Mouse (Mus musculus) liver, embryonic 15.5 days (tissue): ENCODE data around the gene Aifm1. TPM values are rescaled to one million over a fixed set of nuclear protein-coding genes. Genes with fewer than 3 reads are reported as not detected.
A peak's percentile ranks its signal among the peaks of the same experiment; 100 is the strongest.

Experiments
- ATAC-seq: fragments of 200-750 bp; cut with Nextera tagmentation; 2 replicates; pipeline ENCODE4 v1.8.0; 2017; ENCODE audit warnings: moderate number of reproducible peaks, mild to moderate bottlenecking, moderate library complexity; ENCODE audit not compliant: insufficient read depth
- H3K27ac ChIP-seq: fragments of 300-500 bp; sonication (generic); replicated peaks from 2 replicates; pipeline ENCODE4 v1.5.1; 2015; ENCODE audit warnings: mild to moderate bottlenecking, inconsistent platforms
- H3K27me3 ChIP-seq: fragments of 300-500 bp; sonication (generic); 2 replicates; pipeline ENCODE4 v1.6.1; 2015; ENCODE audit warnings: mild to moderate bottlenecking, inconsistent platforms
- H3K36me3 ChIP-seq: fragments of 300-500 bp; sonication (generic); replicated peaks from 2 replicates; pipeline ENCODE4 v1.6.1; 2015; ENCODE audit warnings: moderate library complexity, mild to moderate bottlenecking, inconsistent platforms
- H3K4me1 ChIP-seq: fragments of 300-500 bp; sonication (generic); replicated peaks from 2 replicates; pipeline ENCODE4 v1.6.1; 2015; ENCODE audit warnings: inconsistent platforms
- H3K4me2 ChIP-seq: fragments of 300-500 bp; sonication (generic); 2 replicates; pipeline ENCODE4 v1.6.1; 2015; ENCODE audit warnings: moderate library complexity, mild to moderate bottlenecking, inconsistent platforms
- H3K4me3 ChIP-seq: fragments of 300-500 bp; sonication (generic); replicated peaks from 2 replicates; pipeline ENCODE4 v1.5.1; 2015; ENCODE audit warnings: mild to moderate bottlenecking, inconsistent platforms
- H3K9ac ChIP-seq: fragments of 300-500 bp; sonication (generic); 2 replicates; pipeline ENCODE4 v1.6.1; 2015; ENCODE audit warnings: moderate library complexity, mild to moderate bottlenecking, inconsistent platforms
- H3K9me3 ChIP-seq: fragments of 300-500 bp; sonication (generic); replicated peaks from 2 replicates; pipeline ENCODE4 v1.6.1; 2016; ENCODE audit warnings: inconsistent platforms
- WGBS: fragments of 180-500 bp; shearing (Covaris S2); methylation state at CpG from one replicate; pipeline ENCODE4 v1.1.7; 2015; ENCODE audit warnings: mixed read lengths; ENCODE audit not compliant: insufficient replicate concordance; 5-methylcytosine and 5-hydroxymethylcytosine counted together
- polyA plus RNA-seq: library from polyadenylated mRNA; unstranded; fragments of >200 nt; fragmentation: Nextera tagmentation; extraction: Ambion mirVana; gene quantifications from 2 replicates; pipeline ENCODE4 v1.2.1, GENCODE M21; 2015

Aifm1 gene
- polyA plus RNA-seq, 1 experiment from 2014 or later, result 59.5 TPM

DNA sequence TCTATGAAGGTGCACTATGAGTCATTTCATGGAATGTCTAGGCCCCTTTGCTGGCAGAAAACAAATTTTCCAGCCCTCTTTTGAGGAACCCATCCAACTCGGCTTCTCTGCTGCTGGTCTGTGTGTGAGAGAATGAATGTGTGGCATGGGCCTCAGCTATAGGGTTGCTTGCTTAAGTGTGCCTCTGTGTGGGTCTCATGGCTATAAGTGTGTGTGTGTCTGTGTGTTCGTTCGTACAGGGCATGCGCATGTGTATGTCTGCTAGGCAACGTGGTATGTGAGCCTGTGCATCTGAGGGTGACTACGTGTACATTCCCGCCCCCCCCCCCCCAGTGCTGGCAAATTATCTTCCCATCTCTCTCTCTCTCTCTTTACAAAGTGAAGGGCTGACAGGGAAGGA, 52.9 kb downstream of the Aifm1 start:
- ATAC-seq, result no peak
- Histone ChIP-seq H3K9ac (no peak overlapping the region), H3K27me3 (peaks cover 1% of the 10 kb centered on the region), H3K36me3 (no peaks in the 10 kb centered on the region), H3K4me2 (no peak overlapping the region), H3K27ac (no peak overlapping the region), H3K9me3 (no peaks in the 10 kb centered on the region), H3K4me1 (peaks cover 11% of the 10 kb centered on the region; the same call in 1 of the 2 replicates), H3K4me3 (no peak overlapping the region)
- WGBS, result 73% methylated on average over 7 of the region's 7 CpGs

DNA sequence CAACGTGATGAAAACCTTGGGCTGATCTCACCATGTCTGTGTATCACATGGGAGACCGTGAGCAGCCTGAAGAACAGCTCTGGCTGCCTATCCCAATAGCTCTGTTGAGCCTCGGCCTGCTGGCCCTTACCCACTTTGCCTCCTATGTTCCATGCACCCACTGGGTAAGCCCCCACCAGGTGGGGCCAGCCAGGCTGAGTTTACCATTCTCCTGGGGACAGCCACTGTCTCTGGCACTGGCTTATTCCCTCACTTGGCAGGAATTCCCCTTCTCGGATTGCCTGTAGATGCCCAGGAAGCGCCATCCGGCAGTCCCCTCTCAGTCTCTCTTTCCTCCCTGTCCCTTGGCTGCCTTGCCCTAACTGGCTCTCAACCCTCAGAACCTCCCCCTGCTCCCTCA, 56.4 kb downstream of the Aifm1 start:
- Histone ChIP-seq H3K4me1 (peaks cover 18% of the 10 kb centered on the region), H3K4me3 (no peak overlapping the region), H3K4me2 (no peak overlapping the region), H3K27me3 (peaks cover 16% of the 10 kb centered on the region), H3K9ac (no peak overlapping the region), H3K36me3 (no peaks in the 10 kb centered on the region), H3K27ac (no peak overlapping the region), H3K9me3 (no peaks in the 10 kb centered on the region)
- 56% methylated on average over 6 of the region's 6 CpGs for WGBS
- no peak for ATAC-seq

DNA sequence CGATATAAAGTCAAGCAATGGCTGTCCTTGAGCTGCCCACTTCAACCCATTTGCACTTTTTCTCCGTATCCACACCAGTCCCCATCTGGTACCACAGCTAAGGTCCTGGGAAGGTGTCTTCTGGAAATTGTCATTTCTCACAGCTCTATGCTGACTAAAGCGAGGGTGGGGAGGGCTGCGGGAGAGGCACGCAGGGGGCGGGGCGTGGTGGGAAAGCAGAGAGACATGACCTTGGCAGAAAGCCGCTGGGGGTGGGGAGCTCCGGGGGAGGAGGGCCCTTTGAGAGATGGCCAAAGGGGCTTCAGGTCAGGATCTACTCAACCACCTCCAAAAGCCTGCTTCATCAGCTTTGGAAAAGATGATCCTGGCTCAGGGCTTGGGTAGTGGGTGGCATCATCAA, 58.3 kb downstream of the Aifm1 start:
- Histone ChIP-seq H3K9me3 (no peaks in the 10 kb centered on the region), H3K36me3 (no peaks in the 10 kb centered on the region), H3K4me1 (peaks cover 26% of the 10 kb centered on the region), H3K9ac (no peak overlapping the region), H3K27ac (no peak overlapping the region), H3K4me2 (peak overlapping the region; percentile 79), H3K27me3 (peaks cover 16% of the 10 kb centered on the region), H3K4me3 (no peak overlapping the region)
- ATAC-seq, result no peak
- WGBS, result 17% methylated on average over 9 of the region's 9 CpGs

DNA sequence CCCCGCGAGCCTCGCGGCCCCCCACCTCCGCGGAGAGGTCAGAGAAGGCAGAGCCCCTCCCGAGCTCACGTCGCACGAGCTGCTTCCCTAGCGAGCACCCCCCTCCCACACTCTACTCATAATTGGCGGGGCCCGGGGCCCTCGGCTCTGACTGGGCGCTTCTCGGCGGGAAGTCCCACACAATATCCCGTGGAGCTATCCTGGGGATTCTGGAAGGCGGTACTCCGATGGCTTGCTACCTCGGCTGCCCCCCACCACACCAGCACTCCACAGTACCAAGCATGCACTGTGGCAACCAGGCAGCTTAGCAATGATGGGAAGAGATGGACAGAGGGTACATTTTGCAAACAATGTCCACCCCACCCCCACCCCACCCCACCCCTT, 58.9 kb downstream of the Aifm1 start:
- Histone ChIP-seq H3K9me3 (no peaks in the 10 kb centered on the region), H3K36me3 (no peaks in the 10 kb centered on the region), H3K9ac (peak overlapping the region; percentile 43; the same call in 1 of the 2 replicates), H3K27me3 (peaks cover 16% of the 10 kb centered on the region), H3K4me2 (peak overlapping the region; percentile 79), H3K4me3 (peak overlapping the region; percentile 67), H3K4me1 (peaks cover 26% of the 10 kb centered on the region), H3K27ac (no peak overlapping the region; the same call in 1 of the 2 replicates)
- ATAC-seq, result 0 out of 2 replicates have a peak, but pooled peaks have one; percentile 14
- WGBS, result 34% methylated on average over 21 of the region's 21 CpGs

DNA sequence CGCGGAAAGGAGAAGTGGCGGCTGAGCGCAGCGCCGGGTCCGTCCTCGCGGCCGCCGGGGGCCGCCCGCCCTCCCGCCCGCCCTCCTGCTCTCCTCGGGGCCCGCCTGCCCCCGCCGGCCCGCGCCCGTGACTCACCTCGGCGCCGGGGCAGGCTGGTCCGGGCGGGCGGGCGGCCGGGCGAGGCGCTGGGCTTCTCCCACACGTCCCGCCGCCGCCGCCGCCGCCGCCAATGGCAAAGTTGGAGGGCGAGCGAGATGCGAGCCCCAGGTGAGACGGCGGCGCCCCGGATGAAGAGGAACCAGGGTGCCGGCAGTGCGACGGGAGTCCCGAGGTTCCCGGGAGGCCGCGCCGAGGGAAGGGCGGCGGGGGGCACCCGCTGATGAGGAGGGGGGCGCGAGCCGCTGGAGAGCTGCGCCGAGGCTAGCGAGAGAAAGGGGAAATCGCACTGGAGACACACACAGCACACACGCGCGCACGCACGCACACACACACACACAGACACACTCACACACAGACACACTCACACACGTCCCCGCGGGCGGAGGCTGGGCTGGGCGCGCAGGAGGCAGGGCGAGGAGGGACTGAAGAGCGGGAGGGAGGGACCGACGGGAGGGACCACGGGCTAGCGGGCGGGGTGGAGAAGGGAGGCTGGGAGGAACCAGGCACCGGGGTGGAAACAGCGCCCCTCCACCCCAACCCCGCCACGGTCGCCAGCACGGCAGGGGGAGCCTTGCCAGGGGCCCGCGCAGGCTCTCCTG, 59.4 kb downstream of the Aifm1 start:
- Histone ChIP-seq H3K4me3 (peak overlapping the region; percentile 67), H3K27ac (peak overlapping the region; percentile 66), H3K4me1 (peaks cover 26% of the 10 kb centered on the region), H3K4me2 (peak overlapping the region; percentile 79), H3K36me3 (no peaks in the 10 kb centered on the region), H3K9ac (peak overlapping the region; percentile 63), H3K9me3 (no peaks in the 10 kb centered on the region), H3K27me3 (peaks cover 16% of the 10 kb centered on the region)
- WGBS, result 14% methylated on average over 66 of the region's 91 CpGs
- ATAC-seq, result peak; percentile 87

DNA sequence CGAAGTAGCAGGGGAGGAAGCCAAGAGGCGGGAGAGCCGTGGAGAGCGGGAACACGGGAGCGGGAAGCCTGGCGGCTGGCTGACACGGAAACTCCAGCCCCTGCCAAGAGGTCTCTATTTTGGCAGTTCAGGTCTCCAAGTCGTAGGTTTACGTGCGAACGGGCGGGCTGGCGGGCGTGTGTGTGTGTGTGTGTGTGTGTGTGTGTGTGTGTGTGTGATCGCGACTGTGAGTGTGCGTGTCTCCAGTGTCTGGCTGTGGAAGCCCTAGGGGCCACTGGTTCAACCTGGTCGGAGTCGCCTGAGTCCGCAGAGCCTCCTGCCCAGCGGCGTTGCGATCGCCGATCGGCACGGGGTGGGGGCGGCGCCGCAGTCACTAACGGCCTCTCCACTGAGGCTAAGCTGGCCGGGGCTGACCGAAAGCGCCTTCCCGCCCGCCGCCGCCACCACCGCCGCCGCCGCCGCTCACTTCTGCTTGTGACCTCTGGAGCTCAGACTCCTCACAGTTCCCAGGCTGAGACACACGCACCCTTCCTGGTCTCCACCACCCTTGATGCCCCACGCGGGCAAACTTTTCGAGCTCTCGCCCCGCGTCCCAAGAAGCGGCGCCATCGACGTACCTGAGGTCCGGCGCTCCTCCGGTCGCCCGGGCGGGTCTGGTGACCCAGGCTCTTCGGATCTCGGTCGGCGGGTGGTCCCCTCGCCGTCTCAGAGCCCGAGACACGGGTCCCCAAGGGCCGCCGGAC, 60.3 kb downstream of the Aifm1 start:
- peaks cover 16% of the 10 kb centered on the region for H3K27me3 ChIP-seq
- ATAC-seq, result peak; percentile 30; the same call in 1 of the 2 replicates
- peak overlapping the region; percentile 66 for H3K27ac ChIP-seq
- 12% methylated on average over 69 of the region's 71 CpGs for WGBS
- H3K4me3 ChIP-seq, result peak overlapping the region; percentile 67
- peaks cover 26% of the 10 kb centered on the region for H3K4me1 ChIP-seq
- no peaks in the 10 kb centered on the region for H3K36me3 ChIP-seq
- peak overlapping the region; percentile 63 for H3K9ac ChIP-seq
- H3K9me3 ChIP-seq, result no peaks in the 10 kb centered on the region
- H3K4me2 ChIP-seq, result peak overlapping the region; percentile 79

DNA sequence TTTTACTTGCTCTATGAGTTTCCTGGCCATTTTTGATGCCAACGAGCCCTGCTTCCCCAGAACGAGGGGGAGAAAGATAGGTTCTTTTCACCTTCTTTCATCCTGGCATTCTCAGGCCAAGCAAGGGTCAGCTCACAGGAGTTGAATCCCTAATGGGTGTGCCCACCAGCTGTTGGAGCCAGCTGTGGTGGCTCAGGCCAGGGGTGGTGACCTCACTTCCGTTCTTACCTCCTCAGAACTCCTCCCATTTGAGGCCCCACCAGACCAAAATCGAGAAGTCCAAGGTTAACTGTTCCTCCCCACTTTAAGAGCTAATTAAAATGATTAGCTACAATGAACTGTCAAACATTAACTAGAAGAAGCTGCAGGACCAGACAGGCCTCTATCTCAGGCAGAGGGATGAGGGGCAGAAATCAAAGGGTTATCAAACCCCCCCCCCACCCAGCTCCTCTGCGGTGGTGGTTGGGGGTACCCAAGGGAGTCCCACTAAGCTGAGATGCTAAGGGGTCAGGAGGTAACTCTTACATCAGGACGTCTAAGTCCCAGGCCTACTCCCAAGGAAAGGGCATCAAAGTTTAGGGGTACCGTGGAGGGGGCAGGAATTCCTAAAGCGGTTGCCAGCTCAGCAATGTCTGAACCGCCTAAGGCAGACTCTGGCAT, 61.0 kb downstream of the Aifm1 start:
- peak overlapping the region; percentile 57; the same call in 1 of the 2 replicates for H3K27ac ChIP-seq
- peak overlapping the region; percentile 67 for H3K4me3 ChIP-seq
- peak overlapping the region; percentile 79 for H3K4me2 ChIP-seq
- H3K27me3 ChIP-seq, result peaks cover 16% of the 10 kb centered on the region
- 24% methylated on average over 9 of the region's 9 CpGs for WGBS
- H3K9ac ChIP-seq, result peak overlapping the region; percentile 63
- peaks cover 26% of the 10 kb centered on the region for H3K4me1 ChIP-seq
- H3K9me3 ChIP-seq, result no peaks in the 10 kb centered on the region
- H3K36me3 ChIP-seq, result no peaks in the 10 kb centered on the region
- ATAC-seq, result no peak

DNA sequence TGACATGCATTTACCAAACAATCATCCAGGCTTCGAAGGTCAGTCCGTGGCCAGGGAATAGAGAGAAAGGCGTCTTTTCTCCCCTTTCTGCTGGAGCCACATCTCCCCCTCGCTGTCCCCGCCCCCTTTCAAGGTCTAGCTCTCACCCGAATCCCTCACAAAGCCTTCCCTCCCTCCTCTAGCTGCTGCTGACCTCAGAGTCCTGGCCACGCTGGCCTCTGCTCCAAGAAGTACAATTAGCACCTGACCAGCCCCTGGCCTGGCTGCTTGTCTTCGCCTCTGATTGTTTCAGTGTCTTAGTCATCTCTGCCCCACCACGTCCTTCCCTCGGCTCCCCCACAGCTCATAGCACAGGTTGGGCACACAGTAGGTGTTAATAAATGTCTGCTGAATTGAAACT, 63.7 kb downstream of the Aifm1 start:
- H3K9ac ChIP-seq, result no peak overlapping the region
- H3K36me3 ChIP-seq, result no peaks in the 10 kb centered on the region
- peaks cover 11% of the 10 kb centered on the region for H3K27me3 ChIP-seq
- H3K4me3 ChIP-seq, result no peak overlapping the region
- ATAC-seq, result no peak
- no peaks in the 10 kb centered on the region for H3K9me3 ChIP-seq
- no peak overlapping the region for H3K27ac ChIP-seq
- H3K4me1 ChIP-seq, result peaks cover 23% of the 10 kb centered on the region
- no peak overlapping the region for H3K4me2 ChIP-seq
- 61% methylated on average over 10 of the region's 10 CpGs for WGBS

DNA sequence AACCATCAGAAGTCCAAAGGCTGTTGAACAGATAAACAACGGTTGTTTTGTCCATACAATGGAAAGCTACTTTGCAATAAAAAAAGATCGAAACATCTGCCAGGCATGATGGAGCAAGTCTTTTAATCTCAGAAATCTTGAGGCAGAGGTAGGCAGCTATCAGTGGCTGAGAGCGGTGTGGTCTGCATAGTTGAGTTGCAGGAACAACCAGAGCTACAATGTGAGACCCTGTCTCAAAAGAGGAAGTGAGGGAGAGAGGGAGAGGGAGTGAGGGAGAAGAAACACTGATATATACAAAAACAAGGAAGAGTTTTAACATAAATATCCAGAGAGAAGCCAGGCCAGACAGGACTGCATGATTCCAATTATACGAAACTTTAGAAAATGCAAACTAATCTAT, 68.7 kb downstream of the Aifm1 start:
- ATAC-seq, result no peak
- WGBS, result 38% methylated on average over 4 of the region's 4 CpGs
- H3K4me2 ChIP-seq, result no peak overlapping the region

DNA sequence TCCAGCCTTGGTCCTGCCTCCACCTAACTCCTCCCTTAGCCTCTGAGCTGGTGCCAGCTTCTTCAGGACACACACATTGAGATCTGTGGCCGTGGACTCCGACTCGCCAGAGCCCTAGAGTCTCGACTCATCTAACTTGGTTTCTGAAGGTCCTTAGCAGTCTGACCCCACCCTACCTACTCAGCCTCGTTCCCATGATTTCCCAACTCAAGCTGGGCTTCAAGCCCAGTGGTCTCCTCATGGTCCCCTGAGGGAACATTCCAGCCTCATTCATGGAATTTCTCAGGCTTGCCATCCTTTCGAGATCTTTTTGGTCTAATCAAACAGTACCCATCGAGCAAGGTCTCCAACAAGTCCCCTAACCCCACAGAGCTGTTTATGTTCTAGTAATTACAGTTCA, 71.4 kb downstream of the Aifm1 start:
- no peak overlapping the region for H3K4me2 ChIP-seq
- H3K9ac ChIP-seq, result no peak overlapping the region
- peaks cover 15% of the 10 kb centered on the region for H3K4me1 ChIP-seq
- no peaks in the 10 kb centered on the region for H3K9me3 ChIP-seq
- 57% methylated on average over 7 of the region's 7 CpGs for WGBS
- no peaks in the 10 kb centered on the region for H3K27me3 ChIP-seq
- no peak for ATAC-seq
- H3K4me3 ChIP-seq, result no peak overlapping the region
- H3K27ac ChIP-seq, result no peak overlapping the region
- H3K36me3 ChIP-seq, result no peaks in the 10 kb centered on the region

More for the DNA sequence above, 68.7 kb downstream of the Aifm1 start:
- no peaks in the 10 kb centered on the region for H3K27me3 ChIP-seq
- no peak overlapping the region for H3K4me3 ChIP-seq
- H3K27ac ChIP-seq, result no peak overlapping the region
- no peaks in the 10 kb centered on the region for H3K9me3 ChIP-seq
- no peak overlapping the region for H3K9ac ChIP-seq
- no peaks in the 10 kb centered on the region for H3K36me3 ChIP-seq
- 0 out of 2 replicates have a peak, but pooled peaks cover 2% of the 10 kb centered on the region for H3K4me1 ChIP-seq

DNA sequence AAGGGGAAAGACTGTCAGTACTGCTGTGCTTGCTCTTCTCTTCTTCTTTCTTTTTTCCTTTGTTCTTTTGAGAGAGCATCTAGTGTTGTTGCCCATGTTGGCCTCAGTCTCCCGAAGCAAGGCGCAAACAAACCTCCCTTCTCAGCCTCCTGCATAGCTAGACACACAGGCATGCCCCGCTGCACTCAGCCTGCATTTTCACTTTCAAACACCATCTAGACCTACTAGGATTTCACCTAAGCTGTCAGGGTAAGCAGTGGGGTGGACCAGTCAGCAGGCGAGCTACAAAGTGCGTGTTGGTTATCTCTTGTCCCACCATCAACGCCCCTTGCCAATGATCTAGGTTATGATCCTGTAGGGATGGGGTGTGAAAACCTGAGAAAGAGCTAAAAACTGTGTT, 71.8 kb downstream of the Aifm1 start:
- WGBS, result 71% methylated on average over 6 of the region's 6 CpGs
- H3K4me1 ChIP-seq, result peaks cover 15% of the 10 kb centered on the region
- ATAC-seq, result no peak
- H3K4me3 ChIP-seq, result no peak overlapping the region
- no peak overlapping the region for H3K4me2 ChIP-seq
- no peak overlapping the region for H3K9ac ChIP-seq
- no peaks in the 10 kb centered on the region for H3K36me3 ChIP-seq
- H3K27ac ChIP-seq, result no peak overlapping the region
- H3K9me3 ChIP-seq, result no peaks in the 10 kb centered on the region
- H3K27me3 ChIP-seq, result no peaks in the 10 kb centered on the region
